Mouse (Mus musculus) heart, embryonic 13.5 days (tissue): ENCODE measurements around the gene Pla2g2e. TPM values are rescaled to one million over a fixed set of nuclear protein-coding genes. Genes with fewer than 3 reads are reported as not detected.

ENCODE experiments used
- ATAC-seq: fragments of 200-750 bp; cut with Nextera tagmentation; 2 replicates; pipeline ENCODE4 v1.8.0; 2017; ENCODE audit warnings: moderate TSS enrichment; ENCODE audit not compliant: insufficient number of reproducible peaks, low FRiP score, low TSS enrichment; ENCODE audit errors: extremely low read depth
- H3K27ac ChIP-seq: fragments of 300-500 bp; sonication (generic); replicated peaks from 2 replicates; pipeline ENCODE4 v1.5.1; 2015; ENCODE audit warnings: moderate library complexity, mild to moderate bottlenecking, inconsistent platforms
- H3K27me3 ChIP-seq: fragments of 300-500 bp; sonication (generic); replicated peaks from 2 replicates; pipeline ENCODE4 v1.6.1; 2015; ENCODE audit warnings: mild to moderate bottlenecking, inconsistent platforms
- H3K36me3 ChIP-seq: fragments of 300-500 bp; sonication (generic); 2 replicates; pipeline ENCODE4 v1.6.1; 2015; ENCODE audit warnings: mild to moderate bottlenecking, inconsistent platforms
- H3K4me1 ChIP-seq: fragments of 300-500 bp; sonication (generic); 2 replicates; pipeline ENCODE4 v1.6.1; 2015; ENCODE audit warnings: inconsistent platforms
- H3K4me2 ChIP-seq: fragments of 300-500 bp; sonication (generic); 2 replicates; pipeline ENCODE4 v1.6.1; 2015; ENCODE audit warnings: inconsistent platforms, mild to moderate bottlenecking, moderate library complexity
- H3K4me3 ChIP-seq: fragments of 300-500 bp; sonication (generic); 2 replicates; pipeline ENCODE4 v1.5.1; 2015; ENCODE audit warnings: moderate library complexity, mild to moderate bottlenecking, inconsistent platforms
- H3K9ac ChIP-seq: fragments of 300-500 bp; sonication (generic); 2 replicates; pipeline ENCODE4 v1.6.1; 2015; ENCODE audit warnings: inconsistent platforms, mild to moderate bottlenecking, moderate library complexity
- H3K9me3 ChIP-seq: fragments of 300-500 bp; sonication (generic); 2 replicates; pipeline ENCODE4 v1.6.1; 2016; ENCODE audit warnings: inconsistent platforms
- WGBS: fragments of 180-500 bp; shearing (Covaris S2); methylation state at CpG from one replicate; pipeline ENCODE4 v1.1.7; 2015; ENCODE audit warnings: mixed read lengths; 5-methylcytosine and 5-hydroxymethylcytosine counted together
- polyA plus RNA-seq: library from polyadenylated mRNA; unstranded; fragments of >200 nt; fragmentation: Nextera tagmentation; extraction: Ambion mirVana; gene quantifications from 2 replicates; pipeline ENCODE4 v1.2.1, GENCODE M21; 2015

Gene Pla2g2e
- polyA plus RNA-seq, 1 experiment from 2014 or later = not detected

- no peak for ATAC-seq
- H3K27ac ChIP-seq = no peak overlapping the region
- H3K4me1 ChIP-seq = peaks cover 5% of the 10 kb centered on the region; the same call in 1 of the 2 replicates
- H3K9ac ChIP-seq = no peak overlapping the region; the same call in 1 of the 2 replicates
- H3K4me3 ChIP-seq = peak overlapping the region; percentile 16; the same call in 1 of the 2 replicates
- H3K36me3 ChIP-seq = no peaks in the 10 kb centered on the region
- 31% methylated on average over 20 of the region's 20 CpGs for WGBS
- peaks cover 24% of the 10 kb centered on the region for H3K27me3 ChIP-seq
- peak overlapping the region; percentile 52 for H3K4me2 ChIP-seq
- peaks cover 4% of the 10 kb centered on the region for H3K9me3 ChIP-seq
These were observed 43.8 kb downstream of the Pla2g2e start for GRCm38 (mm10) chr4:138921254-138922130.

DNA sequence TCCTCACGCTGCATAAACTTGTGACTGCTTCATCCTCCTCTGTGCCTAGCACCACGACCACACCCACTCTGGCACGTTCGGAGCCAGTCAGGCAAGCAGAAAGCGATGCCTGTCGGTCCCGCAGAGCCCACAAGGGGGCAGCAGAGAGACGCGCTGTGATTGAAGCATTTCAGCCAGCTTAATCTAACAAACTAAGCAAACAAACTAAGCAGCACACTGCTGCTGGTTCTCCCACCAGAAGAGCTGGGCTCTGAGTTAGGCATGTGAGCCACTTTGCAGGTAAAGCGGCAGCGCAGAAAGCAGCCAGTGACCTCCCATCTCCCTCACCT is 44.4 kb downstream of the Pla2g2e start:
- peaks cover 5% of the 10 kb centered on the region; the same call in 1 of the 2 replicates for H3K4me1 ChIP-seq
- peak overlapping the region; percentile 16; the same call in 1 of the 2 replicates for H3K4me3 ChIP-seq
- H3K27me3 ChIP-seq = peaks cover 25% of the 10 kb centered on the region
- 4% methylated on average over 11 of the region's 11 CpGs for WGBS
- no peak overlapping the region; the same call in 1 of the 2 replicates for H3K9ac ChIP-seq
- peaks cover 4% of the 10 kb centered on the region for H3K9me3 ChIP-seq
- ATAC-seq = no peak
- no peak overlapping the region for H3K27ac ChIP-seq
- peak overlapping the region; percentile 52 for H3K4me2 ChIP-seq
- H3K36me3 ChIP-seq = no peaks in the 10 kb centered on the region

DNA sequence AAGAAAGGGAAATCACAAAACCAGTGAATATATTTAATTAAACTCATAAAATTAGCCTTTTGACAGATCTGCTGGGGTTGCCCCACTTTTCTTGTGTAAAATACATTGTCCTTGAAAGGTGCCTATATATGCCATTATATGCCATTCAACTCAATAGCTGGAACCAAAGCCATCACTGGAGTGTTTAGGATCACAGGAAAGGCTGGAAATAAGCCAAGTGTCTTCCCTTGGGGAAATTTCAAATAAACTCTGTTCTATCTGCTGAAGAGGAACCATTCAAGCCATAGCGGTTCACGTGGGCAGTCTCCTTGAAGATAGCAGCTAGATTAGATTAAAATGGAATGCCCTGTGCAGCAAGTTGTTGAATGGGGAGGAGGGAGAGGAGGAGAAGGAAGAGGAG is 47.8 kb downstream of the Pla2g2e start:
- H3K36me3 ChIP-seq = no peaks in the 10 kb centered on the region
- H3K27ac ChIP-seq = no peak overlapping the region
- H3K9me3 ChIP-seq = peaks cover 4% of the 10 kb centered on the region
- H3K4me2 ChIP-seq = no peak overlapping the region
- H3K27me3 ChIP-seq = peaks cover 27% of the 10 kb centered on the region
- no peak for ATAC-seq
- no peak overlapping the region for H3K9ac ChIP-seq
- H3K4me3 ChIP-seq = no peak overlapping the region
- WGBS = 15% methylated on average over 2 of the region's 2 CpGs
- peaks cover 5% of the 10 kb centered on the region; the same call in 1 of the 2 replicates for H3K4me1 ChIP-seq

Other genes with a start within 250 kb of the Pla2g2e start
- not detected in 2 replicates for gene Vwa5b1, start 242.1 kb upstream of the Pla2g2e start, polyA plus RNA-seq
- gene Pla2g2c, start 153.2 kb upstream of the Pla2g2e start, polyA plus RNA-seq = 0.20 and 0.27 TPM in 2 replicates
- 0.68 and 1.1 TPM in 2 replicates for gene Ubxn10, start 140.8 kb upstream of the Pla2g2e start, polyA plus RNA-seq
- gene Pla2g2f, start 120.3 kb upstream of the Pla2g2e start, polyA plus RNA-seq = not detected in 2 replicates
- gene Pla2g2d, start 102.2 kb upstream of the Pla2g2e start, polyA plus RNA-seq = 0.11 TPM in 1 of 2 replicates, not detected in the other
- gene Pla2g5, start 14.5 kb upstream of the Pla2g2e start, polyA plus RNA-seq = 2.1 and 3.1 TPM in 2 replicates
- gene Gm13030, start 4.0 kb upstream of the Pla2g2e start, polyA plus RNA-seq = not detected in 2 replicates
- 2.7 and 3.8 TPM in 2 replicates for gene Otud3, start 36.0 kb downstream of the Pla2g2e start, polyA plus RNA-seq
- gene Rnf186, start 89.2 kb downstream of the Pla2g2e start, polyA plus RNA-seq = not detected in 2 replicates
- 4.8 and 5.6 TPM in 2 replicates for gene Tmco4, start 94.9 kb downstream of the Pla2g2e start, polyA plus RNA-seq
- not detected in 2 replicates for gene Htr6, start 197.6 kb downstream of the Pla2g2e start, polyA plus RNA-seq
- gene Nbl1, start 215.1 kb downstream of the Pla2g2e start, polyA plus RNA-seq = 13.4 and 15.2 TPM in 2 replicates